In genomic region chr1:37922536-37922935, GRCm38 (mm10) we compare ENCODE assay signal across 22 mouse cellular contexts. TPM values are rescaled to one million over a fixed set of nuclear protein-coding genes. Genes with fewer than 3 reads are reported as not detected.
DNase-seq lines count a peak whose midpoint lies in the region; ATAC-seq and TF ChIP-seq lines count a peak whose summit lies in the region.
"Had no signal": no experiment of that assay in that cellular context is flagged by ENCODE, and none has a peak within 500 bp of the region (broad histone marks: within the 10 kb centered on the region; RNA-seq: fewer than 3 reads in every experiment).

No protein-coding gene starts in this region.

- H3K9ac ChIP-seq in kidney, embryonic 16.5 days (replicated peaks; ENCODE audit: low read length) = no peak overlapping the region
- H3K9ac ChIP-seq: neural tube, embryonic 15.5 days had no signal

- 67% methylated on average over 8 of the region's 8 CpGs for WGBS in thymus, adult 2 months
- 41% methylated on average over 8 of the region's 8 CpGs for WGBS in kidney, embryonic 16.5 days

- peak overlapping the region; percentile 6; the same call in 1 of the 2 replicates for H3K4me3 ChIP-seq in layer of hippocampus, adult 2 months
- H3K4me3 ChIP-seq in E14TG2a.4 (replicated peaks; ENCODE audit: low read length) = peak overlapping the region; percentile 53
- no peak overlapping the region for H3K4me3 ChIP-seq in thymus, adult 2 months (ENCODE audit: control insufficient read depth, insufficient read depth, low read length)
- no peak overlapping the region for H3K4me3 ChIP-seq in kidney, embryonic 16.5 days (ENCODE audit: low read length)
- H3K4me3 ChIP-seq: left cerebral cortex, adult 2 months; midbrain, embryonic 10.5 days; neural tube, embryonic 15.5 days had no signal

- no peak for ATAC-seq in kidney, embryonic 16.5 days (ENCODE audit: low FRiP score, low TSS enrichment)
- ATAC-seq: activated CD4-positive, CD25-positive, alpha-beta regulatory T cell, adult 4 months; CD4-positive, CD25-positive, alpha-beta regulatory T cell, adult 4 months had no signal

- no peaks in the 10 kb centered on the region for H3K9me3 ChIP-seq in E14TG2a.4 (ENCODE audit: low read length)
- H3K9me3 ChIP-seq in kidney, embryonic 16.5 days (ENCODE audit: low read length) = no peaks in the 10 kb centered on the region
- H3K9me3 ChIP-seq: midbrain, embryonic 10.5 days; neural tube, embryonic 15.5 days had no signal

- no peaks in the 10 kb centered on the region for H3K36me3 ChIP-seq in E14TG2a.4 (ENCODE audit: insufficient read depth, low read length)
- H3K36me3 ChIP-seq in thymus, adult 2 months (ENCODE audit: control insufficient read depth, insufficient read depth, low read length) = no peaks in the 10 kb centered on the region
- no peaks in the 10 kb centered on the region for H3K36me3 ChIP-seq in kidney, embryonic 16.5 days (ENCODE audit: insufficient read depth, low read length)
- H3K36me3 ChIP-seq: midbrain, embryonic 10.5 days; neural tube, embryonic 15.5 days had no signal

- TF ChIP-seq CTCF in layer of hippocampus, adult 2 months (conservative IDR thresholded peaks at IDR 0.05) = no peak
- no peak for TF ChIP-seq CTCF in E14TG2a.4 (conservative IDR thresholded peaks at IDR 0.05; ENCODE audit: low read length)
- TF ChIP-seq CTCF in thymus, adult 2 months (IDR thresholded peaks at IDR 0.05; ENCODE audit: borderline replicate concordance, control insufficient read depth, extremely low read depth, insufficient read depth, low read length, poor library complexity) = no peak

- no peak overlapping the region for H3K4me2 ChIP-seq in kidney, embryonic 16.5 days (replicated peaks; ENCODE audit: low read depth, low read length)
- H3K4me2 ChIP-seq: neural tube, embryonic 15.5 days had no signal

- peak overlapping the region; percentile 32; the same call in 1 of the 2 replicates for H3K27ac ChIP-seq in layer of hippocampus, adult 2 months
- H3K27ac ChIP-seq in thymus, adult 2 months (ENCODE audit: control insufficient read depth, insufficient read depth, low read length) = no peak overlapping the region
- H3K27ac ChIP-seq in kidney, embryonic 16.5 days (ENCODE audit: low read length) = no peak overlapping the region
- H3K27ac ChIP-seq: left cerebral cortex, adult 2 months; midbrain, embryonic 10.5 days; neural tube, embryonic 15.5 days had no signal

- peaks cover 40% of the 10 kb centered on the region for H3K4me1 ChIP-seq in E14TG2a.4 (replicated peaks; ENCODE audit: low read depth, low read length)
- no peaks in the 10 kb centered on the region for H3K4me1 ChIP-seq in thymus, adult 2 months (replicated peaks; ENCODE audit: control insufficient read depth, insufficient read depth, low read length)
- H3K4me1 ChIP-seq in kidney, embryonic 16.5 days (ENCODE audit: insufficient read depth, low read length) = peaks cover 8% of the 10 kb centered on the region; the same call in 1 of the 2 replicates
- H3K4me1 ChIP-seq: midbrain, embryonic 10.5 days; neural tube, embryonic 15.5 days had no signal

- peaks cover 33% of the 10 kb centered on the region for H3K27me3 ChIP-seq in E14TG2a.4 (ENCODE audit: insufficient read depth, low read length)
- H3K27me3 ChIP-seq in thymus, adult 2 months (ENCODE audit: control insufficient read depth, insufficient read depth, low read length) = no peaks in the 10 kb centered on the region
- no peaks in the 10 kb centered on the region for H3K27me3 ChIP-seq in kidney, embryonic 16.5 days (ENCODE audit: insufficient read depth, low read length)
- H3K27me3 ChIP-seq: neural tube, embryonic 15.5 days had no signal

- DNase-seq in layer of hippocampus, adult 2 months (ENCODE audit: low spot score in 2 of 2) = no peak
- no peak for DNase-seq in layer of hippocampus, postnatal 25 days (ENCODE audit: extremely low spot score in 1 of 2, low spot score in 1 of 2)
- peak; percentile 14 for DNase-seq in R1 (ENCODE audit: low read depth, low spot score)
- peak; percentile 30 for DNase-seq in cerebellum, adult 9-10 months
- DNase-seq in thymus, adult 2 months = no peak
- DNase-seq: adrenal gland, postnatal 36 days; gastrocnemius, postnatal 10 days; heart, postnatal 14 days; lung, postnatal 36 days; right cerebral cortex, adult 18-20 months had no signal

- TF ChIP-seq POLR2A in thymus, adult 2 months (IDR thresholded peaks at IDR 0.05; ENCODE audit: control insufficient read depth, extremely low read depth, insufficient read depth, low read length, poor library complexity) = no peak

RNA-seq across cellular contexts. Expression of gene Lyg2, which starts 6.2 kb away (rescaled TPM):
- not detected for total RNA-seq in layer of hippocampus, adult 2 months (2021)
- total RNA-seq in layer of hippocampus, postnatal 25 days (2021) = under 1 TPM in 1 of 2 experiments, not detected in 1; 0.10 TPM
- polyA plus RNA-seq in thymus, adult 2 months (2012; rRNA removed) = 0.04 and 0.13 TPM in 2 replicates
- not detected in 2 replicates for polyA plus RNA-seq in kidney, embryonic 16.5 days (2015; fragmentation: Nextera tagmentation; extraction: Ambion mirVana)
- total RNA-seq: adrenal gland, postnatal 36 days; gastrocnemius, postnatal 10 days; heart, postnatal 14 days; left cerebral cortex, adult 2 months had no signal
- polyA plus RNA-seq: activated CD4-positive, CD25-positive, alpha-beta regulatory T cell, adult 4 months; CD4-positive, CD25-positive, alpha-beta regulatory T cell, adult 4 months; embryonic facial prominence, embryonic 11.5 days; kidney, embryonic 14.5 days; limb, embryonic 14.5 days; liver, embryonic 16.5 days; midbrain, embryonic 10.5 days; neural tube, embryonic 15.5 days; urinary bladder, adult 2 months had no signal

RNA-seq across cellular contexts. Expression of gene Mrpl30, which starts 32.3 kb away (rescaled TPM):
- 100 to 1,000 TPM; 134 to 142 TPM for total RNA-seq in layer of hippocampus, adult 2 months (2021)
- 100 to 1,000 TPM; 138 to 142 TPM for total RNA-seq in layer of hippocampus, postnatal 25 days (2021)
- polyA plus RNA-seq in thymus, adult 2 months (2012; rRNA removed) = 47.2 and 56.4 TPM in 2 replicates
- 228 and 234 TPM in 2 replicates for polyA plus RNA-seq in kidney, embryonic 16.5 days (2015; fragmentation: Nextera tagmentation; extraction: Ambion mirVana)

RNA-seq across cellular contexts. Expression of gene Mitd1, which starts 32.3 kb away (rescaled TPM):
- 10 to 100 TPM; 11.0 to 12.2 TPM for total RNA-seq in layer of hippocampus, adult 2 months (2021)
- total RNA-seq in layer of hippocampus, postnatal 25 days (2021) = 10 to 100 TPM in 1 of 2 experiments, 1 to 10 TPM in 1; 9.9 to 10.6 TPM
- polyA plus RNA-seq in thymus, adult 2 months (2012; rRNA removed) = 13.7 and 20.0 TPM in 2 replicates
- polyA plus RNA-seq in kidney, embryonic 16.5 days (2015; fragmentation: Nextera tagmentation; extraction: Ambion mirVana) = 23.9 and 27.4 TPM in 2 replicates

RNA-seq across cellular contexts. Expression of gene Lyg1, which starts 35.0 kb away (rescaled TPM):
- not detected for total RNA-seq in layer of hippocampus, adult 2 months (2021)
- not detected for total RNA-seq in layer of hippocampus, postnatal 25 days (2021)
- not detected in 2 replicates for polyA plus RNA-seq in thymus, adult 2 months (2012; rRNA removed)
- not detected in 2 replicates for polyA plus RNA-seq in kidney, embryonic 16.5 days (2015; fragmentation: Nextera tagmentation; extraction: Ambion mirVana)
- total RNA-seq: adrenal gland, postnatal 36 days; gastrocnemius, postnatal 10 days; heart, postnatal 14 days; left cerebral cortex, adult 2 months had no signal
- polyA plus RNA-seq: activated CD4-positive, CD25-positive, alpha-beta regulatory T cell, adult 4 months; CD4-positive, CD25-positive, alpha-beta regulatory T cell, adult 4 months; embryonic facial prominence, embryonic 11.5 days; kidney, embryonic 14.5 days; limb, embryonic 14.5 days; liver, embryonic 16.5 days; midbrain, embryonic 10.5 days; neural tube, embryonic 15.5 days; urinary bladder, adult 2 months had no signal

RNA-seq across cellular contexts. Expression of gene Lipt1, which starts 51.0 kb away (rescaled TPM):
- 1 to 10 TPM; 6.9 to 7.4 TPM for total RNA-seq in layer of hippocampus, adult 2 months (2021)
- total RNA-seq in layer of hippocampus, postnatal 25 days (2021) = 1 to 10 TPM; 7.6 to 7.7 TPM
- 1.3 and 1.6 TPM in 2 replicates for polyA plus RNA-seq in thymus, adult 2 months (2012; rRNA removed)
- polyA plus RNA-seq in kidney, embryonic 16.5 days (2015; fragmentation: Nextera tagmentation; extraction: Ambion mirVana) = 9.6 and 9.7 TPM in 2 replicates

Comparison
In these comparisons a context has a peak if more than half of its experiments do, and no peak if none do; other contexts are left out.
1. DNase-seq: peak in R1 (single experiment) and cerebellum, adult 9-10 months (single experiment); none in layer of hippocampus, adult 2 months (0 of 2), layer of hippocampus, postnatal 25 days (0 of 2) and thymus, adult 2 months (single experiment).
2. H3K4me3 ChIP-seq: peak in layer of hippocampus, adult 2 months (single experiment) and E14TG2a.4 (single experiment); none in thymus, adult 2 months (single experiment) and kidney, embryonic 16.5 days (single experiment).